Mouse (Mus musculus) lung, embryonic 14.5 days (tissue): ENCODE data around the gene Srsf2. TPM values are rescaled to one million over a fixed set of nuclear protein-coding genes. Genes with fewer than 3 reads are reported as not detected.
"Not testable (repeated sequence)": the region's sequence is repeated elsewhere in the genome, so short reads cannot be mapped to it uniquely, and the experiment has no call there.

Experiments used
- ATAC-seq: fragments of 200-750 bp; cut with Nextera tagmentation; 2 replicates; pipeline ENCODE4 v1.8.0; 2017; ENCODE audit warnings: mild to moderate bottlenecking, moderate TSS enrichment, moderate library complexity; ENCODE audit not compliant: insufficient read depth
- DNase-seq: peaks from one replicate; pipeline ENCODE4 v3.0.0-alpha.2; 2015
- H3K27ac ChIP-seq: fragments of 300-500 bp; sonication (generic); 2 replicates; pipeline ENCODE4 v1.5.1; 2014; ENCODE audit warnings: low read depth, mild to moderate bottlenecking, moderate library complexity
- H3K27me3 ChIP-seq: fragments of 300-500 bp; sonication (generic); 2 replicates; pipeline ENCODE4 v1.6.1; 2014; ENCODE audit warnings: low read length, control low read depth; ENCODE audit not compliant: insufficient read depth
- H3K36me3 ChIP-seq: fragments of 300-500 bp; sonication (generic); 2 replicates; pipeline ENCODE4 v1.6.1; 2014; ENCODE audit warnings: control low read depth; ENCODE audit not compliant: insufficient read depth
- H3K4me1 ChIP-seq: fragments of 300-500 bp; sonication (generic); 2 replicates; pipeline ENCODE4 v1.6.1; 2014; ENCODE audit warnings: antibody characterized with exemption, control low read depth; ENCODE audit not compliant: insufficient read depth
- H3K4me2 ChIP-seq: fragments of 300-500 bp; sonication (generic); 2 replicates; pipeline ENCODE4 v1.6.1; 2014; ENCODE audit warnings: mild to moderate bottlenecking
- H3K4me3 ChIP-seq: fragments of 300-500 bp; sonication (generic); 2 replicates; pipeline ENCODE4 v1.5.1; 2014; ENCODE audit warnings: low read depth, low read length
- H3K9ac ChIP-seq: fragments of 300-500 bp; sonication (generic); 2 replicates; pipeline ENCODE4 v1.6.1; 2014
- H3K9me3 ChIP-seq: fragments of 300-500 bp; sonication (generic); 2 replicates; pipeline ENCODE4 v1.6.1; 2016; ENCODE audit warnings: low read depth, low read length, control low read depth
- CTCF ChIP-seq: IDR thresholded peaks from 2 replicates; pipeline ENCODE4 v1.5.1; 2016; ENCODE audit warnings: antibody characterized with exemption, low read depth
- WGBS: fragments of 180-500 bp; shearing (Covaris S2); extraction: QIAGEN DNeasy Blood & Tissue Kit; methylation state at CpG from one replicate; pipeline ENCODE4 v1.1.7; 2014; 5-methylcytosine and 5-hydroxymethylcytosine counted together
- polyA plus RNA-seq: library from polyadenylated mRNA; unstranded; fragments of >200 nt; fragmentation: Nextera tagmentation; extraction: Ambion mirVana; gene quantifications from 2 replicates; pipeline ENCODE4 v1.2.1, GENCODE M21; 2014

The Srsf2 gene
- polyA plus RNA-seq, 1 experiment from 2014 or later = 1,045 TPM

GRCm38 (mm10) chr11:116854279-116854678 lies 1.4 kb upstream of the Srsf2 start:
- WGBS = 30% methylated on average over 10 of the region's 10 CpGs
- peaks cover 36% of the 10 kb centered on the region for H3K36me3 ChIP-seq
- no peak overlapping the region for H3K27ac ChIP-seq
- H3K27me3 ChIP-seq = no peaks in the 10 kb centered on the region
- peak overlapping the region; percentile 81 for H3K4me3 ChIP-seq
- ATAC-seq = no peak
- H3K9ac ChIP-seq = peak overlapping the region; percentile 93
- H3K4me1 ChIP-seq = no peaks in the 10 kb centered on the region
- H3K4me2 ChIP-seq = peak overlapping the region; percentile 92
- no peaks in the 10 kb centered on the region for H3K9me3 ChIP-seq
- DNase-seq = no peak
- TF ChIP-seq CTCF = no peak

- Histone ChIP-seq H3K9ac (peak overlapping the region; percentile 93), H3K4me2 (peak overlapping the region; percentile 92), H3K27ac (peak overlapping the region; percentile 99), H3K36me3 (peaks cover 38% of the 10 kb centered on the region), H3K4me1 (no peaks in the 10 kb centered on the region), H3K4me3 (peak overlapping the region; percentile 81), H3K9me3 (no peaks in the 10 kb centered on the region), H3K27me3 (no peaks in the 10 kb centered on the region)
- no peak for TF ChIP-seq CTCF
- under 1% methylated on average over 36 of the region's 36 CpGs for WGBS
- peak; percentile 90 for ATAC-seq
- DNase-seq = peak; percentile 97
Measured at GRCm38 (mm10) chr11:116853512-116853928, 626 bp upstream of the Srsf2 start.

DNA sequence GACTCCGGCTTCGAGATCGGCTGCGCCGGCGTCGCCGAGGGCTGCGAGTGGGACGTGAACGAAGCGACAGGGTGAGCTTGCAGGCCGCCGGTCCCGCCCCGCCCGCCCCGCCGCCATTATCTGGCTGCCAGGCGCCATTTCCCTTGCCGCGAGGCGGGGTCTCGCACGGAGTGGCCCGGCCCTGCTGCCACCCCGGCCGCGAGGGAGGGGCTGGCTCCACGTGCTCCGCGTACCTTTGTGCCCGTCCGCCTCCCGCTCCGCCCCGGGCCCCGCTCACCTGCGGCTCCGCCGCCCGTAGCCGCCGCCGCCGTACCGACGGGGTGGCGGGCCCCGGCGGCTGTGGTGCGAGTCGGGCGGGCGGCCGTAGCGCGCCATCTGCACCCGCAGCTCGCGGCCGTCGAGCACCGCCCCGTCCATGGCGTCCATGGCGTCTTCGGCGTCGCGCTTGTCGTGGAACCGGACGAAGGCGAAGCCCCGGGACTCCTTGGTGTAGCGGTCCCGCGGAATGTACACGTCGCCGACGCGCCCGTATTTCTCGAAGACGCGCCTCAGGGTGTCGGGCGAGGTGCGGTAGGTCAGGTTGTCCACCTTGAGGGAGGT lies 503 bp downstream of the Srsf2 start, which contains the start of gene Mfsd11:
Gene Mfsd11 (plus strand): TSS at position 150 of the 600 bp plus-strand sequence.
- H3K36me3 ChIP-seq = peaks cover 45% of the 10 kb centered on the region
- ATAC-seq = peak; percentile 61

DNA sequence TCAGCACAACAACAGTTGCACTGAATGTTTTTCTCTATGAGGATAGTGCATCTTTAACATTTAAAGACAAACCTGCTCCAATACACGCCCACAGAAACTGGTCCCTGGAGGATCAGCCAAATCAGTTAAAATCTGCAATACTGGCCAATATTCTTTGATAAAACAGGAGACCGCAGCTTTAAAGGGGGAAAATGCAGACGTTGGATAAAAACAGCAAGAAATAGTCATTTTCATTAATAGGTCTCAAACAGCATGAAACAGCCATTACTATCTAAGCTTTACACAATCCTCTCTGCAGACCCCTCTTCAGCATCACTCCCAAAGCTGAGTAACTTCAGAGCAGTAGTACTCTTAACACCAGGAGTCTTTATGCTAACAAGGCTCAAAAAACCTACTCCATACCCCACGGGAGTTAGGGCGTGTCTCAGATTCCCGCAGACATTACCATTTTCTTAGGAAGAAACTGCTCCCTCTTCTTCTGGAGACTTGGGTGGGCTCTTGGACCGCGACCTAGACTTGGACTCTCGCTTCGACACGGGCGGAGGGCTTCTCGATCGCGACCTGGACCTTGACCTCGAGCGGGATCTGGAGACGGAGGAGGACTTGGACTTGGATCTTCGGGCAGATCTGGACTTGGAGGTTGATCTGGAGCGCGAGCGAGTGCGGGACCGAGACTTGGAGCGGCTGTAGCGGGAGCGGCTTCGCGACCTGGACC lies 1.2 kb downstream of the Srsf2 start:
- H3K36me3 ChIP-seq = peaks cover 49% of the 10 kb centered on the region
- peak; percentile 36 for DNase-seq

More for the DNA sequence above, 503 bp downstream of the Srsf2 start, which contains the start of gene Mfsd11:
- Histone ChIP-seq H3K9ac (peak within 1 kb of the TSS; percentile 93), H3K4me2 (peak within 1 kb of the TSS; percentile 92), H3K9me3 (no peaks in the 10 kb centered on the region), H3K27ac (peak within 1 kb of the TSS; percentile 99), H3K4me1 (no peaks in the 10 kb centered on the region), H3K27me3 (no peaks in the 10 kb centered on the region), H3K4me3 (peak within 1 kb of the TSS; percentile 81)
- under 1% methylated on average over 78 of the region's 91 CpGs for WGBS
- peak; percentile 84 for DNase-seq
- TF ChIP-seq CTCF = no peak

DNA sequence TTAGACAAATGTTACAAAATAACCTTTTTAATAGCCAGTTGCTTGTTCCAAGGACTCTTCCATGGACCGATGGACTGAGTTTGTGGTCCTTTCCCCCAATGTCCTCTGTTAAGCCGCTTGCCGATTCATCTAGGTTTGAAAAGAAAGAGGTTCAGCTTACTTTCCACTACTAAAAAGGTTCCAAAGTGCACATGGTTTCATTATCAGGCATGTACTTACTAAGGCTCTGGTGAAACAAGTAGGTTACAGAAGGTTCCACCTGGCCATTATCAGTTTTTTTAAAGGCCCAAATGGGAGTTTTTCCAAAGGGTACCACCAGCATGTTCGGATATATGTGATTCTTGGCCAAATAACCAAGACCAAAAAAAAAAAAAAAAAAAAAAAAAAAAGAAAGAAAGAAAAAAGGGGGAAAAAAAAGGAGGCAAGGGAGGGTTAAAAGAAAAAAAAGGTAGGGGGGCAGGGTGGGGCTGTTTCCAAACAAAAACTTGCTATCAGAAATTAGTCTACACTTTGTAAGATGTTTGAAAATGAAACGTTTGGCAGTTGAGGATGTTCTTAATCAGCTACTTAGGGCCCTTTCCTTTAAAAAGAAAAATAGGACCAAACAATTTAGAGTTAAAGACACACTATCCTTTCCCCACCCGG lies 1.9 kb downstream of the Srsf2 start:
- ATAC-seq (no peak), DNase-seq (peak; percentile 26)
- Histone ChIP-seq H3K27me3 (no peaks in the 10 kb centered on the region), H3K27ac (peak overlapping the region; percentile 20; the same call in 1 of the 2 replicates), H3K36me3 (peaks cover 54% of the 10 kb centered on the region), H3K4me3 (peak overlapping the region; percentile 81), H3K4me1 (no peaks in the 10 kb centered on the region), H3K9me3 (no peaks in the 10 kb centered on the region), H3K9ac (peak overlapping the region; percentile 93), H3K4me2 (peak overlapping the region; percentile 92)
- no peak for TF ChIP-seq CTCF
- WGBS = 26% methylated on average over 6 of the region's 6 CpGs

More for the DNA sequence above, 1.2 kb downstream of the Srsf2 start:
- no peaks in the 10 kb centered on the region for H3K4me1 ChIP-seq
- H3K27me3 ChIP-seq = no peaks in the 10 kb centered on the region
- ATAC-seq = no peak
- peak overlapping the region; percentile 81 for H3K4me3 ChIP-seq
- H3K27ac ChIP-seq = peak overlapping the region; percentile 99
- peak overlapping the region; percentile 92 for H3K4me2 ChIP-seq
- 1% methylated on average over 29 of the region's 29 CpGs for WGBS
- H3K9ac ChIP-seq = peak overlapping the region; percentile 93
- H3K9me3 ChIP-seq = no peaks in the 10 kb centered on the region
- no peak for TF ChIP-seq CTCF

DNA sequence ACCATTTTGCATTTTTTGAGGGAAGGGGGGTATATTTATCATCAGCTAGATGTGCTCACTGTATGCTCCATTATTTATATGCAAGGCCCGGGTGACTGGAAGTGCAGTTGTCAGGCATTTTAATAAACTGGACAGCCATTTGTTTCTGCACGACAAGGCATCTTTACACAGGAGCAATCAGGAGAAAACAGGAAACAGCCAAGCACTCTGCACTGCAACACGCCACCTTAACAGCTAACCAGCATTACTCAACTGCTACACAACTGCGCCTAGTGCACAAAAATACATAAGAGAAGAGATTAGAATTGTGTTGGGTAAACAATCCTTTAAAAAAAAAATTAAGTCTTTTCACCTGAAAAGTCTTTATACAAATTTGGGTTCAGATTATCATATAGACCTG lies 2.8 kb downstream of the Srsf2 start:
- H3K9me3 ChIP-seq = no peaks in the 10 kb centered on the region
- ATAC-seq (no peak), DNase-seq (no peak)
- H3K27ac ChIP-seq = no peak overlapping the region
- H3K4me3 ChIP-seq = peak overlapping the region; percentile 81
- no peaks in the 10 kb centered on the region for H3K4me1 ChIP-seq
- peaks cover 56% of the 10 kb centered on the region for H3K36me3 ChIP-seq
- TF ChIP-seq CTCF = no peak
- H3K4me2 ChIP-seq = peak overlapping the region; percentile 92
- WGBS = 42% methylated on average over 4 of the region's 4 CpGs
- peak overlapping the region; percentile 93; the same call in 1 of the 2 replicates for H3K9ac ChIP-seq
- no peaks in the 10 kb centered on the region for H3K27me3 ChIP-seq

DNA sequence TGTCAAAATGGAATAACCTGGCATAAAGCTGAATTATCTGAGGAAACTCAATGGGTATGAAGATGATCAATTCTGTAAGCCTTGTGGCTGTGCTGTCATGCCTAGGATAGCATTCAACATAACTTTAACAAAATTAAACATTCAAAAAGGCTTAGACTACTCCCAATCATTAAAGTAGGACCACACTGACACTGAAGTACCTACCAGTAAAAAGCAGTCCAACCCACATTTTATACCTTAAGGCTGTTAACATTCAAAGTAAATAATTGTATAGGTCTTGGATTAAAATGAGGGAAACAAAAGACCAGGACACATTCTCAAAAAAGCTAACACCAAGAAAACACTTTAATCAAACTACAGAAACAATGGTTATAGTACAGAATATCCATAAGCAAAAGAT lies 3.3 kb downstream of the Srsf2 start:
- TF ChIP-seq CTCF = no peak
- H3K4me3 ChIP-seq = no peak overlapping the region

DNA sequence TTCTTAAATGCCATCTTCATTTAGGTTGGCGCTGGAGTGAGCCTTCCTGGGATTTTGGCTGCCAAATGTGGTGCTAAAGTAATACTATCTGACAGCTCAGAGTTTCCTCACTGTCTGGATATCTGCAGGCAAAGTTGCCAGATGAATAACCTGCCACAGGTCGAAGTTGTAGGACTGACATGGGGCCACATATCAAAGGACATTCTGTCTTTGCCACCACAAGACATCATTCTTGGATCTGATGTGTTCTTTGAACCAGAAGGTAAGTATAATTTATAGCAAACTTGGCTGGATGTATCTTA lies 4.1 kb downstream of the Srsf2 start:
- not testable (repeated sequence) for H3K4me3 ChIP-seq, H3K27ac ChIP-seq, H3K4me2 ChIP-seq, ATAC-seq, DNase-seq, H3K4me1 ChIP-seq, H3K9me3 ChIP-seq, H3K9ac ChIP-seq, H3K27me3 ChIP-seq
- whole genome bisulfite sequencing = 59% methylated on average over 2 of the region's 2 CpGs
- peaks cover 56% of the 10 kb centered on the region for H3K36me3 ChIP-seq

More for the DNA sequence above, 3.3 kb downstream of the Srsf2 start:
- Histone ChIP-seq H3K27ac (no peak overlapping the region), H3K4me2 (0 out of 2 replicates have a peak overlapping the region, but pooled peaks have one; percentile 20), H3K9me3 (no peaks in the 10 kb centered on the region), H3K36me3 (peaks cover 56% of the 10 kb centered on the region), H3K9ac (no peak overlapping the region), H3K4me1 (no peaks in the 10 kb centered on the region), H3K27me3 (no peaks in the 10 kb centered on the region)
- DNase-seq = no peak
- no peak for ATAC-seq
